28 mouse cellular contexts compared by ENCODE assay signal in genomic region chr4:59007974-59008373, GRCm38 (mm10). TPM values are rescaled to one million over a fixed set of nuclear protein-coding genes. Genes with fewer than 3 reads are reported as not detected.
"Had no signal": no experiment of that assay in that cellular context is flagged by ENCODE, and none has a peak within 500 bp of the region (broad histone marks: within the 10 kb centered on the region; RNA-seq: fewer than 3 reads in every experiment).

No protein-coding gene starts in this region.

- H3K9ac ChIP-seq: heart, embryonic 12.5 days; hindbrain, embryonic 13.5 days; hindbrain, embryonic 15.5 days; kidney, embryonic 15.5 days; limb, embryonic 12.5 days; liver, embryonic 13.5 days; liver, embryonic 15.5 days; liver, postnatal 0 days had no signal

- DNase-seq: gastrocnemius, postnatal 14 days; heart, adult 18-20 months; heart, postnatal 10 days; kidney, adult 11 months; kidney, adult 2 months; kidney, adult 9 months; kidney, postnatal 14 days; kidney, postnatal 36 days; layer of hippocampus, adult 9-11 months; liver; liver, embryonic 13.5 days; liver, postnatal 0 days had no signal

- H3K27me3 ChIP-seq: heart, embryonic 12.5 days; hindbrain, embryonic 13.5 days; hindbrain, embryonic 15.5 days; kidney, embryonic 15.5 days; limb, embryonic 12.5 days; liver, embryonic 13.5 days; liver, embryonic 15.5 days had no signal

- H3K27ac ChIP-seq: heart, embryonic 10.5 days; hindbrain, embryonic 13.5 days; hindbrain, embryonic 15.5 days; hindbrain, postnatal 0 days; kidney, embryonic 15.5 days; kidney, postnatal 0 days; left cerebral cortex, adult 2 months; limb, embryonic 10.5 days; limb, embryonic 12.5 days; liver, embryonic 13.5 days; liver, embryonic 15.5 days had no signal

- H3K4me3 ChIP-seq: heart, embryonic 10.5 days; heart, embryonic 12.5 days; hindbrain, embryonic 13.5 days; hindbrain, embryonic 15.5 days; kidney, embryonic 15.5 days; left cerebral cortex, adult 2 months; limb, embryonic 10.5 days; limb, embryonic 12.5 days; liver, embryonic 13.5 days; liver, embryonic 15.5 days had no signal

- ATAC-seq: hindbrain, postnatal 0 days; intestine, embryonic 16.5 days; liver, postnatal 0 days had no signal

- H3K4me2 ChIP-seq: heart, embryonic 12.5 days; hindbrain, embryonic 13.5 days; hindbrain, embryonic 15.5 days; kidney, embryonic 15.5 days; limb, embryonic 12.5 days; liver, embryonic 11.5 days; liver, embryonic 13.5 days; liver, embryonic 15.5 days had no signal

- H3K36me3 ChIP-seq: heart, embryonic 10.5 days; heart, embryonic 12.5 days; hindbrain, embryonic 13.5 days; hindbrain, embryonic 15.5 days; kidney, embryonic 15.5 days; limb, embryonic 10.5 days; limb, embryonic 12.5 days; liver, embryonic 13.5 days; liver, embryonic 15.5 days had no signal

- H3K9me3 ChIP-seq: heart, embryonic 10.5 days; heart, embryonic 12.5 days; hindbrain, embryonic 13.5 days; hindbrain, embryonic 15.5 days; kidney, embryonic 15.5 days; limb, embryonic 10.5 days; limb, embryonic 12.5 days; liver, embryonic 13.5 days; liver, embryonic 15.5 days had no signal

RNA-seq across cellular contexts. Expression of gene Gm20503, which starts 5.0 kb away (rescaled TPM):
- total RNA-seq: granulocyte monocyte progenitor cell, adult 5-6 weeks; hematopoietic stem cell, adult 5-6 weeks; hindbrain, postnatal 0 days had no signal
- polyA plus RNA-seq: kidney, adult 2 months; large intestine, adult 2 months had no signal
